Mouse (Mus musculus) kidney, embryonic 14.5 days (tissue): ENCODE results near the gene Olfr701. TPM values are rescaled to one million over a fixed set of nuclear protein-coding genes. Genes with fewer than 3 reads are reported as not detected.

Experiments
- polyA plus RNA-seq: library from polyadenylated mRNA; unstranded; fragments of >200 nt; fragmentation: Nextera tagmentation; extraction: Ambion mirVana; gene quantifications from 2 replicates; pipeline ENCODE4 v1.2.1, GENCODE M21; 2014

Gene Olfr701
- polyA plus RNA-seq, 1 experiment from 2014 or later = not detected

Other genes with a start within 250 kb of the Olfr701 start
- gene Olfr693, start 133.5 kb upstream of the Olfr701 start, polyA plus RNA-seq = not detected in 2 replicates
- gene Olfr694, start 122.3 kb upstream of the Olfr701 start, polyA plus RNA-seq = not detected in 2 replicates
- gene Olfr695, start 97.7 kb upstream of the Olfr701 start, polyA plus RNA-seq = not detected in 2 replicates
- gene Olfr697, start 71.7 kb upstream of the Olfr701 start, polyA plus RNA-seq = not detected in 2 replicates
- gene Olfr698, start 58.7 kb upstream of the Olfr701 start, polyA plus RNA-seq = not detected in 2 replicates
- gene Olfr699, start 20.9 kb upstream of the Olfr701 start, polyA plus RNA-seq = not detected in 2 replicates
- not detected in 2 replicates for gene Olfr700, start 5.3 kb upstream of the Olfr701 start, polyA plus RNA-seq
- gene Olfr702, start 19.8 kb downstream of the Olfr701 start, polyA plus RNA-seq = not detected in 2 replicates
- not detected in 2 replicates for gene Olfr703, start 29.2 kb downstream of the Olfr701 start, polyA plus RNA-seq
- gene Olfr704, start 49.1 kb downstream of the Olfr701 start, polyA plus RNA-seq = not detected in 2 replicates
- not detected in 2 replicates for gene Olfr705, start 62.8 kb downstream of the Olfr701 start, polyA plus RNA-seq
- not detected in 2 replicates for gene Olfr706, start 74.0 kb downstream of the Olfr701 start, polyA plus RNA-seq
- gene Olfr707, start 87.1 kb downstream of the Olfr701 start, polyA plus RNA-seq = not detected in 2 replicates
- gene Olfr1532-ps1, start 93.9 kb downstream of the Olfr701 start, polyA plus RNA-seq = not detected in 2 replicates
- not detected in 2 replicates for gene Olfr709-ps1, start 118.1 kb downstream of the Olfr701 start, polyA plus RNA-seq
- gene Olfr710, start 134.2 kb downstream of the Olfr701 start, polyA plus RNA-seq = not detected in 2 replicates
- gene Olfr6, start 149.8 kb downstream of the Olfr701 start, polyA plus RNA-seq = not detected in 2 replicates
- gene Olfr711, start 161.3 kb downstream of the Olfr701 start, polyA plus RNA-seq = not detected in 2 replicates
- gene Olfr2, start 191.9 kb downstream of the Olfr701 start, polyA plus RNA-seq = not detected in 2 replicates
- not detected in 2 replicates for gene Olfr713, start 217.0 kb downstream of the Olfr701 start, polyA plus RNA-seq